Mouse (Mus musculus): ENCODE measurements around the gene Riox1. TPM values are rescaled to one million over a fixed set of nuclear protein-coding genes. Genes with fewer than 3 reads are reported as not detected.
A peak's percentile ranks its signal among the peaks of the same experiment; 100 is the strongest.
"Not testable (repeated sequence)": the region's sequence is repeated elsewhere in the genome, so short reads cannot be mapped to it uniquely, and the experiment has no call there.

The Riox1 gene
- total and polyA plus RNA-seq, 2 experiments from 2014 or later = 12.6 to 25.3 TPM

- ATAC-seq (ENCODE audit: low FRiP score) = no peak
- Histone ChIP-seq H3K4me1 (ENCODE audit: insufficient read depth, low read length) (no peaks in the 10 kb centered on the region), H3K36me3 (ENCODE audit: insufficient read depth, low read length) (no peaks in the 10 kb centered on the region), H3K9ac (replicated peaks; ENCODE audit: low read length, poor library complexity, severe bottlenecking) (no peak overlapping the region), H3K4me2 (ENCODE audit: low read depth, low read length, poor library complexity, severe bottlenecking) (no peak overlapping the region), H3K4me3 (ENCODE audit: low read depth, low read length) (no peak overlapping the region), H3K9me3 (ENCODE audit: low read length) (no peaks in the 10 kb centered on the region), H3K27me3 (ENCODE audit: insufficient read depth, low read length) (no peaks in the 10 kb centered on the region), H3K27ac (ENCODE audit: low read depth, low read length) (no peak overlapping the region)
- DNase-seq (ENCODE audit: low spot score) = no peak
- WGBS = 62% methylated on average over 2 of the region's 2 CpGs
- TF ChIP-seq CTCF (IDR thresholded peaks at IDR 0.05) = no peak
Measured at GRCm38 (mm10) chr12:83926061-83926460, 24.3 kb upstream of the Riox1 start.

- no peak for DNase-seq (ENCODE audit: low spot score)
- Histone ChIP-seq H3K9me3 (ENCODE audit: low read length) (no peaks in the 10 kb centered on the region), H3K36me3 (ENCODE audit: insufficient read depth, low read length) (no peaks in the 10 kb centered on the region), H3K4me3 (ENCODE audit: low read depth, low read length) (no peak overlapping the region), H3K4me2 (ENCODE audit: low read depth, low read length, poor library complexity, severe bottlenecking) (no peak overlapping the region), H3K4me1 (ENCODE audit: insufficient read depth, low read length) (no peaks in the 10 kb centered on the region), H3K27ac (ENCODE audit: low read depth, low read length) (no peak overlapping the region), H3K27me3 (ENCODE audit: insufficient read depth, low read length) (no peaks in the 10 kb centered on the region), H3K9ac (replicated peaks; ENCODE audit: low read length, poor library complexity, severe bottlenecking) (no peak overlapping the region)
- 82% methylated on average over 4 of the region's 4 CpGs for WGBS
- TF ChIP-seq CTCF (IDR thresholded peaks at IDR 0.05) = no peak
- no peak for ATAC-seq (ENCODE audit: low FRiP score)
Measured at GRCm38 (mm10) chr12:83927747-83928146, 22.7 kb upstream of the Riox1 start.

GRCm38 (mm10) chr12:83929186-83929804, 21.1 kb upstream of the Riox1 start:
- H3K9ac ChIP-seq (replicated peaks; ENCODE audit: low read length, poor library complexity, severe bottlenecking) = no peak overlapping the region
- no peaks in the 10 kb centered on the region for H3K27me3 ChIP-seq (ENCODE audit: insufficient read depth, low read length)
- H3K4me2 ChIP-seq (ENCODE audit: low read depth, low read length, poor library complexity, severe bottlenecking) = no peak overlapping the region
- H3K36me3 ChIP-seq (ENCODE audit: insufficient read depth, low read length) = no peaks in the 10 kb centered on the region
- WGBS = 23% methylated on average over 2 of the region's 2 CpGs
- no peak overlapping the region for H3K27ac ChIP-seq (ENCODE audit: low read depth, low read length)
- H3K4me3 ChIP-seq (ENCODE audit: low read depth, low read length) = no peak overlapping the region
- ATAC-seq (ENCODE audit: low FRiP score) (no peak), DNase-seq (ENCODE audit: low spot score) (no peak)
- no peaks in the 10 kb centered on the region for H3K9me3 ChIP-seq (ENCODE audit: low read length)
- no peaks in the 10 kb centered on the region for H3K4me1 ChIP-seq (ENCODE audit: insufficient read depth, low read length)
- no peak for TF ChIP-seq CTCF (IDR thresholded peaks at IDR 0.05)

- Histone ChIP-seq H3K4me3 (ENCODE audit: low read depth, low read length) (no peak overlapping the region), H3K36me3 (ENCODE audit: insufficient read depth, low read length) (no peaks in the 10 kb centered on the region), H3K9ac (replicated peaks; ENCODE audit: low read length, poor library complexity, severe bottlenecking) (no peak overlapping the region), H3K27ac (ENCODE audit: low read depth, low read length) (no peak overlapping the region), H3K27me3 (ENCODE audit: insufficient read depth, low read length) (no peaks in the 10 kb centered on the region), H3K4me1 (ENCODE audit: insufficient read depth, low read length) (no peaks in the 10 kb centered on the region), H3K9me3 (ENCODE audit: low read length) (no peaks in the 10 kb centered on the region), H3K4me2 (ENCODE audit: low read depth, low read length, poor library complexity, severe bottlenecking) (no peak overlapping the region)
- DNase-seq (ENCODE audit: low spot score) = no peak
- ATAC-seq (ENCODE audit: low FRiP score) = no peak
- WGBS = 68% methylated on average over 10 of the region's 10 CpGs
- peak; percentile 38 for TF ChIP-seq CTCF (IDR thresholded peaks at IDR 0.05)
Measured at GRCm38 (mm10) chr12:83937600-83937999, 12.8 kb upstream of the Riox1 start.

GRCm38 (mm10) chr12:83938592-83938991, 11.8 kb upstream of the Riox1 start:
- not testable (repeated sequence) for H3K9me3 ChIP-seq (ENCODE audit: low read length); DNase-seq (ENCODE audit: low spot score); H3K4me2 ChIP-seq (ENCODE audit: low read depth, low read length, poor library complexity, severe bottlenecking); H3K9ac ChIP-seq (replicated peaks; ENCODE audit: low read length, poor library complexity, severe bottlenecking); H3K4me3 ChIP-seq (ENCODE audit: low read depth, low read length); H3K27me3 ChIP-seq (ENCODE audit: insufficient read depth, low read length); H3K4me1 ChIP-seq (ENCODE audit: insufficient read depth, low read length); H3K27ac ChIP-seq (ENCODE audit: low read depth, low read length); H3K36me3 ChIP-seq (ENCODE audit: insufficient read depth, low read length); ATAC-seq (ENCODE audit: low FRiP score)
- WGBS = 16% methylated on average over 1 of the region's 1 CpGs

GRCm38 (mm10) chr12:83939332-83939731, 11.1 kb upstream of the Riox1 start:
- TF ChIP-seq CTCF (IDR thresholded peaks at IDR 0.05) = no peak
- no peak overlapping the region for H3K9ac ChIP-seq (replicated peaks; ENCODE audit: low read length, poor library complexity, severe bottlenecking)
- H3K4me2 ChIP-seq (ENCODE audit: low read depth, low read length, poor library complexity, severe bottlenecking) = no peak overlapping the region
- H3K27ac ChIP-seq (ENCODE audit: low read depth, low read length) = no peak overlapping the region
- no peak overlapping the region for H3K4me3 ChIP-seq (ENCODE audit: low read depth, low read length)
- H3K27me3 ChIP-seq (ENCODE audit: insufficient read depth, low read length) = no peaks in the 10 kb centered on the region
- H3K4me1 ChIP-seq (ENCODE audit: insufficient read depth, low read length) = no peaks in the 10 kb centered on the region
- no peaks in the 10 kb centered on the region for H3K36me3 ChIP-seq (ENCODE audit: insufficient read depth, low read length)
- no peak for ATAC-seq (ENCODE audit: low FRiP score)
- H3K9me3 ChIP-seq (ENCODE audit: low read length) = no peaks in the 10 kb centered on the region
- no peak for DNase-seq (ENCODE audit: low spot score)
- 69% methylated on average over 2 of the region's 2 CpGs for WGBS

Measured in midbrain, postnatal 0 days (tissue).